Mouse (Mus musculus) forebrain, embryonic 15.5 days (tissue): ENCODE measurements around the gene Rcn3. TPM values are rescaled to one million over a fixed set of nuclear protein-coding genes. Genes with fewer than 3 reads are reported as not detected.
A peak's percentile ranks its signal among the peaks of the same experiment; 100 is the strongest.

Experiments
- ATAC-seq: fragments of 200-750 bp; cut with Nextera tagmentation; replicated peaks from 2 replicates; pipeline ENCODE4 v1.8.0; 2017; ENCODE audit warnings: mild to moderate bottlenecking, moderate TSS enrichment, moderate library complexity
- H3K27ac ChIP-seq: fragments of 300-500 bp; sonication (generic); replicated peaks from 2 replicates; pipeline ENCODE4 v1.5.1; 2015; ENCODE audit warnings: mild to moderate bottlenecking, inconsistent platforms
- H3K27me3 ChIP-seq: fragments of 300-500 bp; sonication (generic); 2 replicates; pipeline ENCODE4 v1.6.1; 2015; ENCODE audit warnings: inconsistent platforms
- H3K36me3 ChIP-seq: fragments of 300-500 bp; sonication (generic); 2 replicates; pipeline ENCODE4 v1.6.1; 2015; ENCODE audit warnings: mild to moderate bottlenecking, inconsistent platforms
- H3K4me1 ChIP-seq: fragments of 300-500 bp; sonication (generic); 2 replicates; pipeline ENCODE4 v1.6.1; 2015; ENCODE audit warnings: inconsistent platforms
- H3K4me2 ChIP-seq: fragments of 300-500 bp; sonication (generic); replicated peaks from 2 replicates; pipeline ENCODE4 v1.6.1; 2015; ENCODE audit warnings: mild to moderate bottlenecking, inconsistent platforms
- H3K4me3 ChIP-seq: fragments of 300-500 bp; sonication (generic); 2 replicates; pipeline ENCODE4 v1.5.1; 2015; ENCODE audit warnings: mild to moderate bottlenecking, inconsistent platforms
- H3K9ac ChIP-seq: fragments of 300-500 bp; sonication (generic); replicated peaks from 2 replicates; pipeline ENCODE4 v1.6.1; 2015; ENCODE audit warnings: mild to moderate bottlenecking, inconsistent platforms
- H3K9me3 ChIP-seq: fragments of 300-500 bp; sonication (generic); 2 replicates; pipeline ENCODE4 v1.6.1; 2016; ENCODE audit warnings: inconsistent platforms
- WGBS: fragments of 180-500 bp; shearing (Covaris S2); methylation state at CpG from one replicate; pipeline ENCODE4 v1.1.7; 2015; ENCODE audit warnings: mixed read lengths; 5-methylcytosine and 5-hydroxymethylcytosine counted together
- polyA plus RNA-seq: library from polyadenylated mRNA; unstranded; fragments of >200 nt; fragmentation: Nextera tagmentation; extraction: Ambion mirVana; gene quantifications from 2 replicates; pipeline ENCODE4 v1.2.1, GENCODE M21; 2015

Gene Rcn3
- polyA plus RNA-seq, 1 experiment from 2014 or later: 49.6 TPM

GRCm38 (mm10) chr7:45092828-45093515 lies 951 bp upstream of the Rcn3 start:
- ATAC-seq: no peak
- H3K9ac ChIP-seq: no peak overlapping the region
- no peak overlapping the region for H3K4me3 ChIP-seq
- H3K27ac ChIP-seq: no peak overlapping the region
- H3K27me3 ChIP-seq: no peaks in the 10 kb centered on the region
- H3K4me2 ChIP-seq: no peak overlapping the region
- 71% methylated on average over 12 of the region's 12 CpGs for WGBS
- H3K4me1 ChIP-seq: peaks cover 13% of the 10 kb centered on the region
- no peaks in the 10 kb centered on the region for H3K9me3 ChIP-seq
- H3K36me3 ChIP-seq: no peaks in the 10 kb centered on the region

DNA sequence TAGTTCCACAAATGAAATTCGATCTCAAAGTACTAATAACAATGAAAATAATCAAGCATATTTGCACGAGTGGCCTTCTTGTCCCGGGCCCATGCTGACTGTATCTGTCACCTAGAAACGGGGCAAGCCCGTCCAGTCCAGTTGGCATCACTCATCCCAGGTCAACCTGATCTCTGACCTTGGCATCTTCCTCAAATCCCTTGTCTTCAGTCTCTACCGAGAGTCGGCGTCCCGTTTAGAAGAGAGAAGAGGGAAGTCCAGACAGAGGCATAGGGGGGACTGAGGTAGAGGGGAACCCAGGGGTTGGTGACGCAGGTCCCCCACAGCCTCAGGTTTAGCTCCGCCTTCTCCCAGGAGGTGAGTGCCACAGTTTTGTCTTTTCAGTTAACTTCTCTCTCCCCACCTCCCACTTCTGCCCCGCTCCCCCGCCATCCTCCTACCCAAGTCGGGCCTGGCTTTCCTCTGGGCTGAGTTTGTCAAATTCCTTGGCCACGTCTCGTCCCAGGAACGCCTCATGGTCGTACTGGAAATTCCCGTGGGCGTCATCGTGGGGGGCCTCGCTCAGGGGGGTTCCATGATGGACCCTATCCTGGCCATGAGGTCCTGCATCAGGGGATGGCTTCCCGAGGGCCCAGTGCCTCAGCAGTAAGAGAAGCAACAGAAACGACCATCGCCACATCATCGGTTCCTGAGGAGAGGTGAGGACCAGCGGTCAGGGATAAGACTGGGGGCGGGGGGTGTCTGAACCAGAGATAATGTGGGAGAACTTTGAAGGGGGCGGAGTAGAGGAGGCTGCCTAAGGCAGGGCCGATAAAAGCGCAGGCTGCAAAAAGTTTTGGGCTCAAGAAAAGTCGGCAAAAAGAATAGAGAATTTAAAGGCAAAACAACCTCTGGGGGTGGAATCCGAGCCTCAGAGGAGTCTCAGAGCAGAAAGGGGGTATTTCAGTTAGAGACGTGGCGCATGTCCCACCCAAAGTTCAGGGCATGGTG lies 725 bp downstream of the Rcn3 start:
- peak; percentile 41; the same call in 1 of the 2 replicates for ATAC-seq
- Histone ChIP-seq H3K4me1 (peaks cover 13% of the 10 kb centered on the region), H3K27ac (no peak overlapping the region), H3K9ac (peak overlapping the region; percentile 40), H3K4me2 (peak overlapping the region; percentile 51), H3K9me3 (no peaks in the 10 kb centered on the region), H3K36me3 (no peaks in the 10 kb centered on the region; the same call in 1 of the 2 replicates), H3K4me3 (peak overlapping the region; percentile 43), H3K27me3 (no peaks in the 10 kb centered on the region)
- whole genome bisulfite sequencing: 15% methylated on average over 35 of the region's 35 CpGs

- no peak overlapping the region; the same call in 1 of the 2 replicates for H3K4me2 ChIP-seq
Observed at GRCm38 (mm10) chr7:45090251-45090977, 1.6 kb downstream of the Rcn3 start.

GRCm38 (mm10) chr7:45088597-45088996 lies 3.4 kb downstream of the Rcn3 start:
- no peaks in the 10 kb centered on the region for H3K27me3 ChIP-seq
- peaks cover 5% of the 10 kb centered on the region; the same call in 1 of the 2 replicates for H3K36me3 ChIP-seq
- H3K9ac ChIP-seq: no peak overlapping the region
- H3K27ac ChIP-seq: no peak overlapping the region
- no peak for ATAC-seq
- WGBS: 96% methylated on average over 17 of the region's 17 CpGs
- no peak overlapping the region for H3K4me3 ChIP-seq
- peaks cover 13% of the 10 kb centered on the region for H3K4me1 ChIP-seq
- H3K9me3 ChIP-seq: no peaks in the 10 kb centered on the region
- no peak overlapping the region for H3K4me2 ChIP-seq

More at GRCm38 (mm10) chr7:45090251-45090977, 1.6 kb downstream of the Rcn3 start:
- H3K9me3 ChIP-seq: no peaks in the 10 kb centered on the region
- no peak overlapping the region for H3K9ac ChIP-seq
- 83% methylated on average over 13 of the region's 13 CpGs for WGBS
- peaks cover 5% of the 10 kb centered on the region; the same call in 1 of the 2 replicates for H3K36me3 ChIP-seq
- H3K4me3 ChIP-seq: no peak overlapping the region
- no peak for ATAC-seq
- no peak overlapping the region for H3K27ac ChIP-seq
- peaks cover 13% of the 10 kb centered on the region for H3K4me1 ChIP-seq
- no peaks in the 10 kb centered on the region for H3K27me3 ChIP-seq

- peaks cover 8% of the 10 kb centered on the region; the same call in 1 of the 2 replicates for H3K36me3 ChIP-seq
- peaks cover 2% of the 10 kb centered on the region; the same call in 1 of the 2 replicates for H3K4me1 ChIP-seq
- no peak overlapping the region for H3K9ac ChIP-seq
- no peak for ATAC-seq
- H3K4me2 ChIP-seq: no peak overlapping the region
- H3K9me3 ChIP-seq: no peaks in the 10 kb centered on the region
- no peaks in the 10 kb centered on the region for H3K27me3 ChIP-seq
- no peak overlapping the region for H3K4me3 ChIP-seq
- no peak overlapping the region for H3K27ac ChIP-seq
- WGBS: 78% methylated on average over 4 of the region's 4 CpGs
Observed at GRCm38 (mm10) chr7:45086084-45086483, 5.9 kb downstream of the Rcn3 start.

GRCm38 (mm10) chr7:45083300-45083890 lies 8.6 kb downstream of the Rcn3 start:
- ATAC-seq: no peak
- no peak overlapping the region for H3K4me2 ChIP-seq
- peaks cover 2% of the 10 kb centered on the region; the same call in 1 of the 2 replicates for H3K4me1 ChIP-seq
- no peaks in the 10 kb centered on the region for H3K27me3 ChIP-seq
- H3K9ac ChIP-seq: no peak overlapping the region
- H3K27ac ChIP-seq: no peak overlapping the region
- peaks cover 8% of the 10 kb centered on the region; the same call in 1 of the 2 replicates for H3K36me3 ChIP-seq
- H3K4me3 ChIP-seq: no peak overlapping the region
- 82% methylated on average over 22 of the region's 22 CpGs for WGBS
- H3K9me3 ChIP-seq: no peaks in the 10 kb centered on the region

- WGBS: 76% methylated on average over 25 of the region's 25 CpGs
- no peak overlapping the region for H3K9ac ChIP-seq
- no peak overlapping the region for H3K4me3 ChIP-seq
- no peak for ATAC-seq
- H3K4me2 ChIP-seq: no peak overlapping the region
- peaks cover 2% of the 10 kb centered on the region; the same call in 1 of the 2 replicates for H3K4me1 ChIP-seq
- H3K27ac ChIP-seq: no peak overlapping the region
- peaks cover 11% of the 10 kb centered on the region for H3K36me3 ChIP-seq
- H3K9me3 ChIP-seq: no peaks in the 10 kb centered on the region
- H3K27me3 ChIP-seq: no peaks in the 10 kb centered on the region
Observed at GRCm38 (mm10) chr7:45082401-45083299, 9.4 kb downstream of the Rcn3 start.

GRCm38 (mm10) chr7:45081016-45081415 lies 11.0 kb downstream of the Rcn3 start:
- H3K4me1 ChIP-seq: peaks cover 2% of the 10 kb centered on the region; the same call in 1 of the 2 replicates
- H3K9me3 ChIP-seq: no peaks in the 10 kb centered on the region
- peaks cover 19% of the 10 kb centered on the region for H3K36me3 ChIP-seq
- no peak overlapping the region for H3K27ac ChIP-seq
- WGBS: 42% methylated on average over 5 of the region's 5 CpGs
- no peak for ATAC-seq
- H3K4me3 ChIP-seq: no peak overlapping the region
- no peaks in the 10 kb centered on the region for H3K27me3 ChIP-seq
- H3K4me2 ChIP-seq: no peak overlapping the region
- no peak overlapping the region for H3K9ac ChIP-seq

DNA sequence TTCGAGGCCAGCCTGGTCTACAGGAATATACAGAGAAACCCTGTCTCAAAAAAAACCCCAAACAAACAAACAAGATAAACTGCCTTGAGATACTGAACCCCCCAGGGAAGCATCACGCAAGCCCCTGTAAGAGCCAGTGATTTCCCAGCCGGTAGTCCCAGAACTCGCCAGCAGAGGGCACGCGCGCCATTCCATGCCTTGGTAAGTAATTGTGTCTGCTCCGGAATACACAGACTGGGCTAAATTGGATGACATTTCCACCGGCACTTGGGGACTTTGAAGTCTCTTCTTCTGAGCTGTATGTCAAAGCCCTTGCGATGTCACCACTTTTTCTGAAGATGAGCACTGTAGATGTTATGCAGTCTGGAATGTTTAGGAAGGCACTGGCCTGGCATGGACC lies 12.2 kb downstream of the Rcn3 start:
- peaks cover 24% of the 10 kb centered on the region for H3K36me3 ChIP-seq
- H3K27ac ChIP-seq: no peak overlapping the region; the same call in 1 of the 2 replicates
- peak; percentile 63 for ATAC-seq
- no peaks in the 10 kb centered on the region for H3K27me3 ChIP-seq
- no peaks in the 10 kb centered on the region for H3K9me3 ChIP-seq
- no peak overlapping the region for H3K9ac ChIP-seq
- peaks cover 2% of the 10 kb centered on the region; the same call in 1 of the 2 replicates for H3K4me1 ChIP-seq
- whole genome bisulfite sequencing: 1% methylated on average over 10 of the region's 10 CpGs
- no peak overlapping the region for H3K4me2 ChIP-seq
- no peak overlapping the region for H3K4me3 ChIP-seq

DNA sequence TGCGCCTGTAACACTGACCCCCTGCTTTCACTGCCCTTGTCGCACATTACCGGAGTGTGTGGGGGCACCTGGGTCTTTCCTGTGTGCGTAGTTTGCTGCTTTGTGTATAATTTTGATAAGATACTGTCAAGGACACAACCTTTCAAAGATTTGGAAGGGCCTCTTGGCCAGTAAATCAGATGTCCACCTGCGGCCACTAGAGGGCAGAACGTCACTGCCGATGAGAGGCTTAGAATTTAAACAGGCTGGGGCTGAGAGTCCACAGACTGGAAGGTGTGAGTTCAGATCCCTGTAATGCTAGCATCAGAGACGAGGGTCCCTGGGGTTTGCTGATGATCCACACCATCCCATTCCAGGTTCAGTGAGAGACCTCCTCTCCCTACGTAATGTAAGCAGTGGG lies 13.5 kb downstream of the Rcn3 start:
- Histone ChIP-seq H3K4me2 (no peak overlapping the region), H3K27me3 (no peaks in the 10 kb centered on the region), H3K4me1 (peaks cover 2% of the 10 kb centered on the region; the same call in 1 of the 2 replicates), H3K27ac (no peak overlapping the region), H3K9me3 (no peaks in the 10 kb centered on the region), H3K4me3 (no peak overlapping the region), H3K36me3 (peaks cover 25% of the 10 kb centered on the region), H3K9ac (no peak overlapping the region)
- 41% methylated on average over 9 of the region's 9 CpGs for WGBS
- no peak for ATAC-seq
